Mouse (Mus musculus) thymus, postnatal 10 days (tissue): ENCODE measurements around the gene Olfr340.
"Not testable (repeated sequence)": the region's sequence is repeated elsewhere in the genome, so short reads cannot be mapped to it uniquely, and the experiment has no call there.

Source experiments
- DNase-seq, 2 experiments: peaks; one replicate each; pipeline ENCODE4 v3.0.0; 2021; ENCODE audit warnings: low spot score in 2 of 2

The Olfr340 gene

GRCm38 (mm10) chr2:36452287-36452686, at the start of gene Olfr340:
Olfr340 (plus strand) TSS chr2:36452587.
- no peak for DNase-seq

DNA sequence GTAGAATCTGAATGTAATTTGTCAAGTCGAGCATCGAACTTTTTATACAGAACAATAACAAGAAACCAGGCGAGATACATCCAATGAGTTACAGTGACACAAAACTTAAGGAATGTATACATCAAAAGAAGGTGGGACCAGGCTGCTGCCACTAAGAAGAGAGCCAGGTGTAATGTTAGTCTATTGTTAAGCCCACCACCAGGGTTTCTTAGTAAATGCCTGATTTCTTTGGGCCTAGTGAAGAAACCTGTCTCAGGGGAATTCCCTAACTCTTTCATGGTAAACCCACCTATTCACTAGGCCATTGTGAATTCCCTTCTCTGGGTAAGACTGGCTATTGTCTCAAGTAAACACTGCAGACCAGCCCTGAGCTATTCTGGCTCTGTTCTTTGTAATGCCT, 37.2 kb upstream of the Olfr340 start:
- DNase-seq, result not testable (repeated sequence)

DNA sequence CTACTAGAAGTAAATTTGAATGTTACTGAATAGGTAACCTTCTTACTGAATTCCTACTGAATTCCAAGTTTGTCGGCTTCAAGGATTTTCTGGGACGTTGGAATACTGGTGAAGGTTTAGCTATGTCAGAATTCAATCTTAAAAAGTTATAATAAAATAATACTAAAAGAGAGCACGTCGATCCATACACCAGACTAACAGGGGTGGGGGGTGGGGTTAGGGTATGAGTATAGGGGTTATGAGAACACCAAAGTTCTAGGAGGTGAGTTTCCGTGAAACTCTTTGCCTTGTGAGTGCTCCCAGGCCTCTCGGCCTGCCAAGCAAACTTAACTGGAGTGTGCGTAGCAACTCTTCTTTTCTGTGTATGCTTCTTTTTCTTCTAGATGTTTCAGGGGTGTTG, 36.8 kb upstream of the Olfr340 start:
- not testable (repeated sequence) for DNase-seq

DNA sequence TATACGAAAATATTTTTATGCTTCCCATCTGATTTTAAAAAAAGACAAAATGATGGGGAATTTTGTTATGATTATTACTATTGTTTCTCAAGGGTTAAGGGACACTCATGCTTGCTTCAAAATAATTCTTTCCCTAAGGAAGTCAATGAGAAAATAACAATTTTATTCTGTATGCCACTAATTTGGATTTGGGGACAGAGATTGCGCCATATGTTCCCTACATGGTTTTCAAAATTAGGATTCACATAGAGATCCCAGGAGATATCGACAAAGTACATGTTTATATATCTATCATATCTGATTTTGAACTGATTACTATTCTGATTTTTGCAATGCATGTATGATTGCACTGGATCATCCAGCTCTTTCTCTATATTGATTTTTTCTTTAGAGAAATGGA, 33.7 kb upstream of the Olfr340 start, which contains the start of gene Olfr339:
Gene Olfr339 (plus strand): TSS at position 301 of the 400 bp plus-strand sequence.
- DNase-seq, result no peak

GRCm38 (mm10) chr2:36473634-36474033, 21.2 kb downstream of the Olfr340 start:
- no peak for DNase-seq

DNA sequence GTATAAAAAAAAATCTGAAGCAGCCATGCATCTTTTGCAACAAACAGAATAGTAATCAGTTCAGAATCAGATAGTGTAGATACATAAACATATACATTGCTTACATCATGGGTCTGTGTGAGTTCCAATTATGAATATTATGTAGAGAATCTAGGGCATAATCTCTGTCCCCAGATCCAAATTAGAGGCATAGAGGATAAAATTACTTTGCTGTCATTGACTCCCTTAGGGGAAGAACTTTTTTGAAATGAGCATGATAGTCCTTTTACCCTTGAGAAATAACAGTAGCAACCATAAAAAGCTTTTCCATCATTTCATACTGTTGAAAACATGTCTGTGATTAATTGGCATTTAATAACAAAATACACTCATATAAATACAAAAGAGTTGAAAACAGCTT, 30.0 kb downstream of the Olfr340 start, which contains the start of gene Olfr341:
Gene Olfr341 (minus strand): TSS at position 101 of the 400 bp plus-strand sequence.
- DNase-seq, result no peak
